Mouse (Mus musculus): ENCODE results near the gene Siglec1. TPM values are rescaled to one million over a fixed set of nuclear protein-coding genes. Genes with fewer than 3 reads are reported as not detected.
"Not testable (repeated sequence)": the region's sequence is repeated elsewhere in the genome, so short reads cannot be mapped to it uniquely, and the experiment has no call there.

The Siglec1 gene
- polyA plus RNA-seq, 1 experiment = 0.03 TPM

- Histone ChIP-seq H3K4me1 (ENCODE audit: control insufficient read depth) (peaks cover 12% of the 10 kb centered on the region), H3K36me3 (ENCODE audit: control insufficient read depth) (no peaks in the 10 kb centered on the region), H3K9me3 (ENCODE audit: control insufficient read depth, low read length) (no peaks in the 10 kb centered on the region; the same call in 1 of the 2 replicates), H3K4me3 (replicated peaks) (no peak overlapping the region), H3K27me3 (ENCODE audit: control insufficient read depth) (peaks cover 73% of the 10 kb centered on the region)
- no peak for TF ChIP-seq TAL1 (IDR thresholded peaks at IDR 0.05; ENCODE audit: low read length)
- TF ChIP-seq GATA1 (IDR thresholded peaks at IDR 0.05; ENCODE audit: low read length) = no peak
Measured at GRCm38 (mm10) chr2:131036343-131036742, 50.2 kb downstream of the Siglec1 start.

GRCm38 (mm10) chr2:131031406-131031805 is 55.2 kb downstream of the Siglec1 start:
- Histone ChIP-seq H3K36me3 (ENCODE audit: control insufficient read depth) (peaks cover 12% of the 10 kb centered on the region), H3K27me3 (ENCODE audit: control insufficient read depth) (peaks cover 23% of the 10 kb centered on the region), H3K4me1 (ENCODE audit: control insufficient read depth) (peaks cover 34% of the 10 kb centered on the region)
- not testable (repeated sequence) for H3K9me3 ChIP-seq (ENCODE audit: control insufficient read depth, low read length); H3K4me3 ChIP-seq (replicated peaks)

DNA sequence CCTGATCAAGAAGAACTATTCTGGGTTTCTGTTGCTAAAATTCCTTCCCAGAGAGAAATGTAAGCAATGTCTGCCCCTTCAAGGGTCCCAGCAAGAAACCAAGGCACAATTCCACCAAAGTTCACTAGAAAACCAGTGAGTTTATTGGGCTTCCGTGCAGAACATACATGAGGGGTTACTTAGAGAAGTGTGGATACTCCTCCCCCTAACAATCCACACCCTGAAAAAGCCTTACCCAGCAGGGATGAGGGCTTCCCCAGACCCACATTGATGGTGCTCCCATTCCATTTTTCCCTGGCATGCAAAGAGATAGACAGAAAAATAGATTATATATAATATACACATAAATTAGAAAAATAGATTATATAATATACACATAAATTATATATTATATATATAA is 55.6 kb downstream of the Siglec1 start:
- Histone ChIP-seq H3K9me3 (ENCODE audit: control insufficient read depth, low read length) (no peaks in the 10 kb centered on the region; the same call in 1 of the 2 replicates), H3K36me3 (ENCODE audit: control insufficient read depth) (peaks cover 13% of the 10 kb centered on the region), H3K4me1 (ENCODE audit: control insufficient read depth) (peaks cover 34% of the 10 kb centered on the region), H3K4me3 (replicated peaks) (no peak overlapping the region), H3K27me3 (ENCODE audit: control insufficient read depth) (peaks cover 19% of the 10 kb centered on the region)
- no peak for TF ChIP-seq TAL1 (IDR thresholded peaks at IDR 0.05; ENCODE audit: low read length)
- TF ChIP-seq GATA1 (IDR thresholded peaks at IDR 0.05; ENCODE audit: low read length) = no peak

DNA sequence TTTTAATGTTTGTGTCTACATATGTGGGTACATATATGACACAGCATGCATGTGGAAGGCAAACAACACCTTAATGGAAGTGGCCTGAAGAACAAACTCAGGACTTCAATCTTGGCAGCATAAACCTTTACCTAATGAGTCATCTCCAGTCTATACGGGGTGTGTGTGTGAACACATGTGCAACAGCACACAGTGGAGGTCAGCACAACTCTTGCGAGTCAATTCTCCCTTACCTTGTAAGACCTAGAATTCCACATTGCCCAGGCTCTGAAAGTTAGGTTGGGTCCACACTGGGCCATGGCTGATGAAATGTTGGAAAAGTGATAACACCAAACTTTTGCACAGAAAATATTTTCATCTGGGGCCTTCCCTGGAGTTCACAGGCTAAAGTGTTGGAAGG is 56.0 kb downstream of the Siglec1 start:
- TF ChIP-seq TAL1 (IDR thresholded peaks at IDR 0.05; ENCODE audit: low read length) (no peak), GATA1 (IDR thresholded peaks at IDR 0.05; ENCODE audit: low read length) (no peak)
- no peak overlapping the region for H3K4me3 ChIP-seq (replicated peaks)
- peaks cover 18% of the 10 kb centered on the region for H3K36me3 ChIP-seq (ENCODE audit: control insufficient read depth)
- no peaks in the 10 kb centered on the region; the same call in 1 of the 2 replicates for H3K9me3 ChIP-seq (ENCODE audit: control insufficient read depth, low read length)
- H3K27me3 ChIP-seq (ENCODE audit: control insufficient read depth) = peaks cover 15% of the 10 kb centered on the region
- peaks cover 34% of the 10 kb centered on the region for H3K4me1 ChIP-seq (ENCODE audit: control insufficient read depth)

DNA sequence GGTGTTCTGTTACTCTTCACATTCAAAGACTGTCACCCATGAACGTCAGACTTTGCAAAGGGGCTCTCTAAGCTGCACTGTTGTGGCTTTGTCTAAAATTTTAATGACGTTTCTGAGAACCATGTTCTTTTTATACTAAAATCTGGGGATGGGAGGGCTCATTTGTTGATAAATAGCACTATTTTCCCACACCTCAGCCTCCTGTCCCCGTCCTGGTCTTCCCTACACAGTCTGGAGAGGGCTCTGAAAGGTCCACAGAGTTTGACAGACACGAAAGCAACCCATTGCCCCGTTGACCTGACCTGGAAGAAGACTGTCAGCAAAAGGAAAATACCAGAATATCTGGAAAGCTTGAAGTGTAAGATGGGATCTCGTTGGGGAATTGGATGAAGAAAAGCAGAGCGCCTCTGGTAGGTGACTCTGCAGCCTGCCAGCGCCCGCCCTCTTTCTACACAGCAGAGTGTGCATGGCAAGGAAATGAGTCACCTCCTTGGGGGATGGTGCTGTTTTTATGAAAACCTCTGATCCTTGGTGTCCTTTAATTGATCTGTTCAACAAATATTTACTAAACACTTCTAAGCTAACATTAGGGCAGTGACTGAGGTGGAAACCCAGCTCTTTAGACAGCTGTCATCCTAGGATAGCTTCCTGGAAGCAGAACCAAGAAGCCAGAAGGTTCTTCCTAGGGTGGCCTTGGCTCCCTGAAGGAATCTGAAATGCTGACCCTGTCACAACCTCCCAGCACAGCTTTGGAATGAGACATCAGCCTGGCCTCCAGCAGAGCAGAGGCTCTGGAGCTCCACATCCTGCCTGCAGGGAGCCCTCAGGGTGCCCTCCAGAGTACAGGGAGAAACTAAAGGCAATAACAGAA is 57.3 kb downstream of the Siglec1 start:
- peaks cover 25% of the 10 kb centered on the region for H3K36me3 ChIP-seq (ENCODE audit: control insufficient read depth)
- no peaks in the 10 kb centered on the region; the same call in 1 of the 2 replicates for H3K9me3 ChIP-seq (ENCODE audit: control insufficient read depth, low read length)
- TF ChIP-seq TAL1 (IDR thresholded peaks at IDR 0.05; ENCODE audit: low read length) (no peak), GATA1 (IDR thresholded peaks at IDR 0.05; ENCODE audit: low read length) (no peak)
- peaks cover 34% of the 10 kb centered on the region for H3K4me1 ChIP-seq (ENCODE audit: control insufficient read depth)
- H3K27me3 ChIP-seq (ENCODE audit: control insufficient read depth) = 0 out of 2 replicates have a peak, but pooled peaks cover 5% of the 10 kb centered on the region
- no peak overlapping the region for H3K4me3 ChIP-seq (replicated peaks)

DNA sequence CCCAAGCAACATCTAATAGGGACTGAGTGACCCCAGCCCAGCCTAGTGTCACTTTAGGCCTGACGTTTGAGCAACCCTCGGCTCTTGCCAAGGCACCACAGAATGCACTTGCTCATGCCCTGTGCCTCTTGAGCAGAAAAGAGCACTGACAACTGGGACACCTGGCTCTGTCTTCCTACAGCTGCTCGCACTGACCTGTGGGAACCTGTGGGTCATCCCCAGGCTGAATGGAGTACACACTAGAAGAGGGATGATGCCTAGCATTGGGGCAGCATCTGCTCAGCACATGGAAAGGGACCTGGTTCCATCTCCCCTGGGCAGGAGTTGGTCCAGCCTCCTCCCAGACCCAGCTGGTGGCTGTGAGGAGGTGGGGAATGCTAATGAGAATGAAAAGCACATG is 59.6 kb downstream of the Siglec1 start:
- no peak for TF ChIP-seq GATA1 (IDR thresholded peaks at IDR 0.05; ENCODE audit: low read length)
- no peak for TF ChIP-seq TAL1 (IDR thresholded peaks at IDR 0.05; ENCODE audit: low read length)
- H3K4me3 ChIP-seq (replicated peaks) = no peak overlapping the region
- H3K27me3 ChIP-seq (ENCODE audit: control insufficient read depth) = no peaks in the 10 kb centered on the region
- no peaks in the 10 kb centered on the region for H3K9me3 ChIP-seq (ENCODE audit: control insufficient read depth, low read length)
- peaks cover 28% of the 10 kb centered on the region for H3K4me1 ChIP-seq (ENCODE audit: control insufficient read depth)
- H3K36me3 ChIP-seq (ENCODE audit: control insufficient read depth) = peaks cover 41% of the 10 kb centered on the region

DNA sequence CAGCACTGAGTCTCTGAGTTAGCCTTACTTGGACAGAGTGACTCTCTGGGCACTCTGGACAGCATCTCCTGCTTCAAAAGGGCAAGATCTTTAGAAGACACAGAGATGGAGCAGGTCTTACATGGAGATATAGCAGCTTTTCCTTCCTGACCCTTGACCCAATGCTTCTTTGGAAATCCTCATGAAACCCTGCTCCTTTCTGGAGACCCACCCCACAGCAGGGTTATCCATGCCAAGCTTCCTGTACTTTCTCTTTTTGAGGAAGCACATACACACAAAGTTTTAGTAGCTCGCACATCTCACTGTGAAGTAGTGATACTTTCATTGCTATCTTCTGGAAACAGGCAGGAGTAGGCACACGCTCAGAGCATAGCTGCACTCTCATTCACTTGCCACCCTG is 61.3 kb downstream of the Siglec1 start:
- H3K36me3 ChIP-seq (ENCODE audit: control insufficient read depth) = peaks cover 44% of the 10 kb centered on the region
- no peak for TF ChIP-seq GATA1 (IDR thresholded peaks at IDR 0.05; ENCODE audit: low read length)
- no peak for TF ChIP-seq TAL1 (IDR thresholded peaks at IDR 0.05; ENCODE audit: low read length)
- no peaks in the 10 kb centered on the region for H3K27me3 ChIP-seq (ENCODE audit: control insufficient read depth)
- H3K9me3 ChIP-seq (ENCODE audit: control insufficient read depth, low read length) = no peaks in the 10 kb centered on the region
- no peak overlapping the region for H3K4me3 ChIP-seq (replicated peaks)
- peaks cover 14% of the 10 kb centered on the region for H3K4me1 ChIP-seq (ENCODE audit: control insufficient read depth)

Other genes starting within 250 kb of the Siglec1 start
- gene 4930402H24Rik, start 180.4 kb downstream of the Siglec1 start, polyA plus RNA-seq (2012) = 0.11 and 0.34 TPM in 2 replicates
- 0.09 and 0.11 TPM in 2 replicates for gene Atrn, start 180.3 kb downstream of the Siglec1 start, polyA plus RNA-seq (2012)
- gene Gfra4, start 43.7 kb downstream of the Siglec1 start, polyA plus RNA-seq (2012) = 0.07 TPM in 1 of 2 replicates, not detected in the other
- 0.04 TPM in 1 of 2 replicates, not detected in the other for gene Adam33, start 23.0 kb downstream of the Siglec1 start, polyA plus RNA-seq (2012)
- 0.18 and 0.20 TPM in 2 replicates for gene Hspa12b, start 40.5 kb upstream of the Siglec1 start, polyA plus RNA-seq (2012)
- not detected in 2 replicates for gene Gm11037, start 46.7 kb upstream of the Siglec1 start, polyA plus RNA-seq (2012)
- 219 and 275 TPM in 2 replicates for gene 1700037H04Rik, start 73.3 kb upstream of the Siglec1 start, polyA plus RNA-seq (2012)
- gene Cenpb, start 93.3 kb upstream of the Siglec1 start, polyA plus RNA-seq (2012) = 27.7 and 31.8 TPM in 2 replicates
- gene Cdc25b, start 100.2 kb upstream of the Siglec1 start, polyA plus RNA-seq (2012) = 52.6 and 58.1 TPM in 2 replicates
- 1.6 and 2.1 TPM in 2 replicates for gene Spef1, start 100.5 kb upstream of the Siglec1 start, polyA plus RNA-seq (2012)
- gene Ap5s1, start 120.3 kb upstream of the Siglec1 start, polyA plus RNA-seq (2012) = 3.0 and 3.9 TPM in 2 replicates
- 3.2 and 4.8 TPM in 2 replicates for gene Mavs, start 147.3 kb upstream of the Siglec1 start, polyA plus RNA-seq (2012)
- gene Pank2, start 175.7 kb upstream of the Siglec1 start, polyA plus RNA-seq (2012) = 2.3 and 3.0 TPM in 2 replicates